ENCODE assay signal across 18 mouse cellular contexts in genomic region chr3:66033346-66033745, GRCm38 (mm10).
DNase-seq lines count a peak whose midpoint lies in the region; ATAC-seq and TF ChIP-seq lines count a peak whose summit lies in the region.
"Had no signal": no experiment of that assay in that cellular context is flagged by ENCODE, and none has a peak within 500 bp of the region (broad histone marks: within the 10 kb centered on the region; RNA-seq: fewer than 3 reads in every experiment).

No protein-coding gene starts in this region.

- H3K27ac ChIP-seq in lung, postnatal 0 days (ENCODE audit: low read length), result no peak overlapping the region
- H3K27ac ChIP-seq: heart, adult 2 months; layer of hippocampus, adult 2 months; left cerebral cortex, adult 2 months; limb, embryonic 13.5 days; lung, embryonic 15.5 days had no signal

- intact Hi-C loops in left cerebral cortex, postnatal 10 days (cut with DNase I), result no loop called here

- H3K9me3 ChIP-seq in lung, postnatal 0 days (ENCODE audit: low read length), result no peaks in the 10 kb centered on the region
- H3K9me3 ChIP-seq: lung, embryonic 15.5 days had no signal

- H3K4me2 ChIP-seq in lung, postnatal 0 days (replicated peaks; ENCODE audit: low read depth, low read length), result no peak overlapping the region
- H3K4me2 ChIP-seq: limb, embryonic 13.5 days; lung, embryonic 15.5 days had no signal

- no peaks in the 10 kb centered on the region for H3K4me1 ChIP-seq in lung, postnatal 0 days (ENCODE audit: insufficient read depth, low read depth, low read length)
- H3K4me1 ChIP-seq: limb, embryonic 13.5 days; lung, embryonic 15.5 days had no signal

- no peak overlapping the region for H3K9ac ChIP-seq in lung, postnatal 0 days (replicated peaks; ENCODE audit: low read depth)
- H3K9ac ChIP-seq: limb, embryonic 13.5 days; lung, embryonic 15.5 days had no signal

- TF ChIP-seq CTCF in Patski (IDR thresholded peaks at IDR 0.05), result no peak
- TF ChIP-seq CTCF in lung, postnatal 0 days (IDR thresholded peaks at IDR 0.05), result no peak

- no peak for TF ChIP-seq EP300 in lung, postnatal 0 days (IDR thresholded peaks at IDR 0.05)

- 25% methylated on average over 2 of the region's 2 CpGs for WGBS in lung, postnatal 0 days

- H3K27me3 ChIP-seq in Patski, result no peaks in the 10 kb centered on the region
- no peaks in the 10 kb centered on the region for H3K27me3 ChIP-seq in lung, postnatal 0 days (replicated peaks; ENCODE audit: insufficient read depth, low read length)
- H3K27me3 ChIP-seq: limb, embryonic 13.5 days; lung, embryonic 15.5 days had no signal

- H3K4me3 ChIP-seq in lung, postnatal 0 days (ENCODE audit: low read depth, low read length), result no peak overlapping the region
- H3K4me3 ChIP-seq: heart, adult 2 months; layer of hippocampus, adult 2 months; left cerebral cortex, adult 2 months; limb, embryonic 13.5 days; lung, embryonic 15.5 days had no signal

- POLR2A ChIA-PET in Patski (lab: Charles Lee), result interaction anchor here (0.7 to 1.2 kb wide), 2 partner anchors 9 to 55 kb away, joined by 3 read pairs; no protein-coding TSS in a partner anchor

- peak; percentile 50 for DNase-seq in gastrocnemius, adult 18-20 months (ENCODE audit: low spot score)
- DNase-seq in gastrocnemius, postnatal 10 days, result no peak
- DNase-seq in kidney, postnatal 14 days, result peak; percentile 8
- no peak for DNase-seq in kidney, adult 18-20 months
- no peak for DNase-seq in Patski (ENCODE audit: low read depth, low spot score)
- peak; percentile 50 for DNase-seq in lung, postnatal 0 days (ENCODE audit: low spot score)
- no peak for DNase-seq in left cerebral cortex, postnatal 10 days (ENCODE audit: extremely low spot score in 1 of 2, low spot score in 2 of 2)
- DNase-seq in frontal cortex, adult 2 months (ENCODE audit: extremely low spot score in 1 of 2, low spot score in 1 of 2), result no peak
- DNase-seq: midbrain, embryonic 14.5 days; spleen, adult 18-20 months; thymus, postnatal 25 days had no signal

- ATAC-seq in Patski, result peak; percentile 17
- peak; percentile 70 for ATAC-seq in lung, postnatal 0 days
- ATAC-seq: forebrain, embryonic 16.5 days; inflammation-experienced regulatory T-cells, adult 6 months had no signal

- CTCF ChIA-PET in Patski (lab: Charles Lee), result interaction anchor here (0.9 to 1.1 kb wide), 4 partner anchors 9 to 76 kb away, joined by 3 to 4 read pairs (median 3); no protein-coding TSS in a partner anchor

- no peaks in the 10 kb centered on the region for H3K36me3 ChIP-seq in lung, postnatal 0 days (ENCODE audit: insufficient read depth, low read length)
- H3K36me3 ChIP-seq: limb, embryonic 13.5 days; lung, embryonic 15.5 days had no signal

- in situ Hi-C loops in Patski (cut with MboI; ENCODE audit: low pct_unique_long_range_greater_than_20kb), result no loop called here

Comparison
In these comparisons a context has a peak if more than half of its experiments do, and no peak if none do; other contexts are left out.
1. DNase-seq: peak in gastrocnemius, adult 18-20 months (single experiment), kidney, postnatal 14 days (single experiment) and lung, postnatal 0 days (single experiment); none in gastrocnemius, postnatal 10 days (single experiment), kidney, adult 18-20 months (single experiment), Patski (single experiment), left cerebral cortex, postnatal 10 days (0 of 2) and frontal cortex, adult 2 months (0 of 2).